Mouse (Mus musculus): ENCODE data around the gene Eif1b. TPM values are rescaled to one million over a fixed set of nuclear protein-coding genes. Genes with fewer than 3 reads are reported as not detected.
A peak's percentile ranks its signal among the peaks of the same experiment; 100 is the strongest.

Eif1b gene
- polyA plus RNA-seq, 1 experiment from 2014 or later = 64.4 TPM

DNA sequence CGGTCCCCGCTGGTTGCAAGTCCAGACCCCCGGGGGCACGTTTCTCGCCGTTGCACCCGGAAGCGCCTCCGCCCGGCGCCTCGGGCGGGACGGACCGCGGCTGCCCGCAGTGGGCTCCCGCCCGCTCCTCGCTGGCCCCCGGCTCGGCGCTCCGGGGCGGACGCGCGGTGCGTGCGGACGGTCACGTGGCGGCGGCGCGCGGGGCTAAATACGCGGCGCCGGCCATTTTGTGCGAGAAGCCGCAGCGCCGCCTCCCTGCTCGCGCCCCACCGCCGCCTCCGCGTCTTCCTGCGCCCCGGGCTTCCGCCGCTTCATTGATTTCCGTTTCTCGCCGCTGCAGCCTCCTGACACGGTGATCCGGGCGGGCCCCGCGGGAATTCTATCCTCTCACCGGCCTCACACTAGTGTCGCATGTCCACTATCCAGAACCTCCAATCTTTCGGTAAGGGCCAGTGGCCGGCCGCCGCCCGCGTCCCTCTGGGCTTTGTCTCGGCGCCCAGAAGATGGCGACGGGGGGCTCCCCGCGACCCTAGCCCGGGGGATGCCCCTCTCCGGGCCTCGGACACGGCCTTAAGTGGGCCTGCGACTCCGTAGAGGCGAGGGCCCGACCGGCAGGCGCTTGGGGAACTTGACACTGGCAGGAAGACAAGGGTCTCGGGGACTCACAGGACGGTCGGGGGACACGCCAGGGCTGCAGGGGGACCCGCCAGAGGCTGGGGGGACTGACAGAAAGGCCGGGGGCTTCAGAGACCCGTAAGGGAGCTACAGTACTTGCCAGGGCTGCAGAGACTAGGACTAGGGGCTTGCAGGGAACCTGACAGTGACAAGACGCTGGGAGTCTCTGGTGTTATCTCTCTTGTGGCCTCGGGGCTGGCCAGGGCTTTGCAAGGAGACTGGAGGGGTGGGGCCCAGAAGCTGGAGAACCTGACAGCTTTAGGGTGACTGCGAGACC, 644 bp downstream of the Eif1b start:
- H3K4me2 ChIP-seq = peak overlapping the region; percentile 96
- H3K36me3 ChIP-seq (replicated peaks) = peaks cover 28% of the 10 kb centered on the region
- H3K9ac ChIP-seq = peak overlapping the region; percentile 99
- under 1% methylated on average over 97 of the region's 97 CpGs for WGBS (ENCODE audit: insufficient replicate concordance)
- H3K9me3 ChIP-seq (replicated peaks) = no peaks in the 10 kb centered on the region
- peak overlapping the region; percentile 91 for H3K27ac ChIP-seq (replicated peaks)
- H3K4me1 ChIP-seq (replicated peaks) = peaks cover 22% of the 10 kb centered on the region
- peak overlapping the region; percentile 98 for H3K4me3 ChIP-seq (replicated peaks)
- ATAC-seq (ENCODE audit: insufficient read depth) = peak; percentile 89
- H3K27me3 ChIP-seq = no peaks in the 10 kb centered on the region

DNA sequence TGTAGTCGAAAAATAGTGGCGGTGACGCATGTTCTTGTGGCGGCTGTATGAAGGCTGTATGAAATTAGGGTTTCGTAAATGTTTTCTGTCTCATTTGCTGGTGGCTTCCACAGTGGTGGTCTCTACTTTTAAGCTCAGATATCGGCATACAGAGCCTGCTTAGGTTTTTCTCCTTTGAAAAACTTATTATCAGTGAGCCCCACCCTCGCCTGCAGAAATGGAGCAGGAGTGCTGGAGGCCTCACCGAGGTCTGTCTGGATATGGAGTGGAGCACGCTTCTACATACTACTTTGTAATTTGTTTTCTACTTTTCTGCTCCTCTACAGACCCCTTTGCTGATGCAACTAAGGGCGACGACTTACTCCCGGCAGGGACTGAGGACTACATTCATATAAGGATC, 1.7 kb downstream of the Eif1b start:
- WGBS (ENCODE audit: insufficient replicate concordance) = 52% methylated on average over 12 of the region's 12 CpGs
- peak overlapping the region; percentile 96 for H3K4me2 ChIP-seq
- H3K9ac ChIP-seq = peak overlapping the region; percentile 99
- peaks cover 22% of the 10 kb centered on the region for H3K4me1 ChIP-seq (replicated peaks)
- no peaks in the 10 kb centered on the region for H3K9me3 ChIP-seq (replicated peaks)
- peak overlapping the region; percentile 98 for H3K4me3 ChIP-seq (replicated peaks)
- H3K27ac ChIP-seq (replicated peaks) = peak overlapping the region; percentile 91
- no peak for ATAC-seq (ENCODE audit: insufficient read depth)
- peaks cover 28% of the 10 kb centered on the region for H3K36me3 ChIP-seq (replicated peaks)
- no peaks in the 10 kb centered on the region for H3K27me3 ChIP-seq

DNA sequence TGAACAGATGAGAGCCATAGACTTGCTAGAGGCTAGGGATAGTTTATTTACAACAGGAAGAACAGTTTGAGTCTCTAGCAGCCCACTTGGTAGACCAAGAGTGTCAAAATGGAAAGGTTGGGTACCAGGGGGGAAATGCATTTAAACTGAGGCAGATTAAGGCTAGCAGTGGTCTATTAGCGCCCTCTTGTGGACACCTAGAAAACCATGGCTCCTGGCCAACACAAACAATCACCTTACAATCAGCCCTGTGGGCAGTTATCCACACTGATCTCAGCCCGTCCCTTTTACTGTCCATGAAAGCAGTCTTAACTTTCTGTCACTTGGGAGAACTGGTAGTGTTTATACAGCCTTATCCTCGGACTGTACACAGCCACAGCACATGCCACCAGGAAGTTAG, 4.7 kb downstream of the Eif1b start:
- no peak overlapping the region for H3K4me3 ChIP-seq (replicated peaks)
- H3K9me3 ChIP-seq (replicated peaks) = no peaks in the 10 kb centered on the region
- no peak for ATAC-seq (ENCODE audit: insufficient read depth)
- 4% methylated on average over 3 of the region's 3 CpGs for WGBS (ENCODE audit: insufficient replicate concordance)
- peaks cover 21% of the 10 kb centered on the region for H3K4me1 ChIP-seq (replicated peaks)
- H3K4me2 ChIP-seq = no peak overlapping the region
- H3K9ac ChIP-seq = no peak overlapping the region
- H3K36me3 ChIP-seq (replicated peaks) = peaks cover 28% of the 10 kb centered on the region
- no peaks in the 10 kb centered on the region for H3K27me3 ChIP-seq
- H3K27ac ChIP-seq (replicated peaks) = no peak overlapping the region

GRCm38 (mm10) chr9:120497983-120498382, 6.0 kb downstream of the Eif1b start:
- H3K27ac ChIP-seq (replicated peaks) = no peak overlapping the region
- peaks cover 15% of the 10 kb centered on the region for H3K4me1 ChIP-seq (replicated peaks)
- H3K9me3 ChIP-seq (replicated peaks) = no peaks in the 10 kb centered on the region
- WGBS (ENCODE audit: insufficient replicate concordance) = 71% methylated on average over 5 of the region's 5 CpGs
- peaks cover 28% of the 10 kb centered on the region for H3K36me3 ChIP-seq (replicated peaks)
- no peak overlapping the region for H3K4me3 ChIP-seq (replicated peaks)
- no peak for ATAC-seq (ENCODE audit: insufficient read depth)
- no peak overlapping the region for H3K9ac ChIP-seq
- H3K4me2 ChIP-seq = no peak overlapping the region
- no peaks in the 10 kb centered on the region for H3K27me3 ChIP-seq

GRCm38 (mm10) chr9:120501191-120501902, 9.3 kb downstream of the Eif1b start:
- Histone ChIP-seq H3K36me3 (replicated peaks) (peaks cover 3% of the 10 kb centered on the region), H3K9ac (no peak overlapping the region), H3K9me3 (replicated peaks) (no peaks in the 10 kb centered on the region), H3K27ac (replicated peaks) (no peak overlapping the region), H3K27me3 (no peaks in the 10 kb centered on the region), H3K4me2 (no peak overlapping the region), H3K4me3 (replicated peaks) (no peak overlapping the region), H3K4me1 (replicated peaks) (no peaks in the 10 kb centered on the region)
- 27% methylated on average over 10 of the region's 10 CpGs for WGBS (ENCODE audit: insufficient replicate concordance)
- ATAC-seq (ENCODE audit: insufficient read depth) = no peak

DNA sequence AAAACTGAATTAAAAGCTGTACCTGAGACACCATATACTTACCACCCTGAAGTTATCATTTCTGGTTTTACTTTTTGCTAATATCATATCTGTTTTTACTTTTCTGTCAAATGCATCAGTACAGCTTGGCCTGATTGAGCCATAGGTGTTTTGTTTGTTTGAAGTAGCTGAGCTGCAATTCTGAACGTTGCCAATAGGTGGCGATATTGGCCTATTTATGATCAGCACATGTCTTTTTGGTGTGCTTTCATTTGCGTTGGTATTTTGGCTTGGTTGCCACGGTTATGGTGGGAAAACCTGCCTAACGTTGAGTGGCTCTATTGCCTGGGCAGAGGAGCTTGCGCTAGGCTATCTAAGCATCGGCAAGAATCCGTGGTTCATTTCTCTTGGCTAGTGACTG, 10.0 kb downstream of the Eif1b start:
- no peaks in the 10 kb centered on the region for H3K9me3 ChIP-seq (replicated peaks)
- H3K9ac ChIP-seq = no peak overlapping the region
- no peak for ATAC-seq (ENCODE audit: insufficient read depth)
- H3K27me3 ChIP-seq = no peaks in the 10 kb centered on the region
- H3K27ac ChIP-seq (replicated peaks) = no peak overlapping the region
- H3K4me1 ChIP-seq (replicated peaks) = no peaks in the 10 kb centered on the region
- H3K36me3 ChIP-seq (replicated peaks) = no peaks in the 10 kb centered on the region
- peak overlapping the region; percentile 18; the same call in 1 of the 2 replicates for H3K4me2 ChIP-seq
- WGBS (ENCODE audit: insufficient replicate concordance) = 3% methylated on average over 8 of the region's 8 CpGs
- H3K4me3 ChIP-seq (replicated peaks) = no peak overlapping the region

GRCm38 (mm10) chr9:120504423-120504822, 12.4 kb downstream of the Eif1b start:
- ATAC-seq (ENCODE audit: insufficient read depth) = no peak
- WGBS (ENCODE audit: insufficient replicate concordance) = 40% methylated on average over 2 of the region's 2 CpGs
- Histone ChIP-seq H3K36me3 (replicated peaks) (no peaks in the 10 kb centered on the region), H3K27ac (replicated peaks) (no peak overlapping the region), H3K4me2 (no peak overlapping the region), H3K4me3 (replicated peaks) (no peak overlapping the region), H3K9me3 (replicated peaks) (no peaks in the 10 kb centered on the region), H3K4me1 (replicated peaks) (no peaks in the 10 kb centered on the region), H3K27me3 (no peaks in the 10 kb centered on the region), H3K9ac (no peak overlapping the region)

- Histone ChIP-seq H3K4me1 (replicated peaks) (no peaks in the 10 kb centered on the region), H3K4me2 (no peak overlapping the region), H3K27me3 (no peaks in the 10 kb centered on the region), H3K9me3 (replicated peaks) (no peaks in the 10 kb centered on the region), H3K9ac (no peak overlapping the region), H3K4me3 (replicated peaks) (no peak overlapping the region), H3K27ac (replicated peaks) (no peak overlapping the region), H3K36me3 (replicated peaks) (no peaks in the 10 kb centered on the region)
- WGBS (ENCODE audit: insufficient replicate concordance) = 59% methylated on average over 3 of the region's 3 CpGs
- no peak for ATAC-seq (ENCODE audit: insufficient read depth)
These were observed 19.7 kb downstream of the Eif1b start for GRCm38 (mm10) chr9:120511781-120512180.

GRCm38 (mm10) chr9:120516720-120517119, 24.7 kb downstream of the Eif1b start:
- Histone ChIP-seq H3K4me3 (replicated peaks) (no peak overlapping the region), H3K4me2 (no peak overlapping the region), H3K27me3 (no peaks in the 10 kb centered on the region; the same call in 1 of the 2 replicates), H3K9ac (no peak overlapping the region), H3K4me1 (replicated peaks) (no peaks in the 10 kb centered on the region), H3K27ac (replicated peaks) (no peak overlapping the region), H3K9me3 (replicated peaks) (no peaks in the 10 kb centered on the region), H3K36me3 (replicated peaks) (no peaks in the 10 kb centered on the region)
- ATAC-seq (ENCODE audit: insufficient read depth) = no peak
- 18% methylated on average over 8 of the region's 8 CpGs for WGBS (ENCODE audit: insufficient replicate concordance)

DNA sequence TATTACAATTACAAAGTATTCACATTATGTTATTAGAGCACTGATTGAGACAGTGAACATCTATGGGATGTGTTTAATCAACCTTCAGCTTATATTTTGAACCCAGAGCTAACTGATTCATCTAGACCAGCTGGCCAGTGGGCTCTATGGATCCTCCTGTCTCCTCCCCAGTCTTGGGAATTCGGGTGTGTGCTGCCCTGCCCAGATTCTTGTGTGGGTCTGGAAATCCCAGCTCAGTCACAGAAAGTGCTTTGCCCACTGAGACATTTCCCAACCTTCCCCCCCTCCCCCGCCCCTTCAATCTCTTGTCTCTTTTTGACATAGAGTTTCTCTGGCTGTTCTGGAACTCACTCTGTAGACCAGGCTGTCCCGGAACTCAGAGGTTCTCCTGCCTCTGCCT, 26.9 kb downstream of the Eif1b start:
- no peak for ATAC-seq (ENCODE audit: insufficient read depth)
- no peaks in the 10 kb centered on the region for H3K36me3 ChIP-seq (replicated peaks)
- 58% methylated on average over 3 of the region's 3 CpGs for WGBS (ENCODE audit: insufficient replicate concordance)
- no peaks in the 10 kb centered on the region; the same call in 1 of the 2 replicates for H3K27me3 ChIP-seq
- H3K4me1 ChIP-seq (replicated peaks) = no peaks in the 10 kb centered on the region
- H3K9ac ChIP-seq = no peak overlapping the region
- no peak overlapping the region for H3K27ac ChIP-seq (replicated peaks)
- no peak overlapping the region for H3K4me3 ChIP-seq (replicated peaks)
- no peak overlapping the region for H3K4me2 ChIP-seq
- H3K9me3 ChIP-seq (replicated peaks) = no peaks in the 10 kb centered on the region

DNA sequence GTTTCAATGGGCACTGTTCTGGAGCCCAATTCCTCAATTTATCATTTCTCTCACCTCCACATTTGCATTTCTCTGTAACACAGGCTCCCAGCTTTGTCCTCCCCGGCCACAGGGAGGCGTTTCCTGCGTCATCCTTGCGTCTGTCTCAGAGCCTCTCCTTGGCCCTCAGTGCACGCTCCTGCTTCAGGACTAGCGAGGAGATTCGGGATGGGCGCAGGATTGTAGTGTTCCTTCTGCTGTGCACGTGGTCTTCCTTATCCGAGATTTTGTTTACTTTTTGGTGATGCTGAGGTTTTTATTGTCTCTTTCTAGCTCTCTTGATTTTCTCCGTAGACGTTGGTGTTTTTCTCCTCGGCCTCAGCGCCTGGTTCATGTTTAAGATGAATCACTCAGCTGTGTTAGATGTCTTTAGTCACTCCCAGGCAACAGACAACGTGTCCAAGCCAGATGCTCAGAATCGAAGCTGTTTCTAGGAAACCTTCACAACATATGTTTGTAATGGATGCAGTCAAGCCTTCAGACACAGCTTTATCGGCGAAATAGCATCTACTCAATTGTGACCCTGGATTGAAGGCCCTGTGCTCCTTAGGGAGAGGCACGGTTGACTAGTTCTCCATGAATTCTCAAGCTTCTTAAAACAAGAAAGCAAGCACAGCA, 27.6 kb downstream of the Eif1b start:
- 60% methylated on average over 19 of the region's 19 CpGs for WGBS (ENCODE audit: insufficient replicate concordance)
- no peak for ATAC-seq (ENCODE audit: insufficient read depth)
- no peak overlapping the region for H3K27ac ChIP-seq (replicated peaks)

More for the DNA sequence above, 27.6 kb downstream of the Eif1b start:
- Histone ChIP-seq H3K9me3 (replicated peaks) (no peaks in the 10 kb centered on the region), H3K4me1 (replicated peaks) (no peaks in the 10 kb centered on the region), H3K27me3 (no peaks in the 10 kb centered on the region; the same call in 1 of the 2 replicates), H3K36me3 (replicated peaks) (no peaks in the 10 kb centered on the region), H3K9ac (no peak overlapping the region), H3K4me3 (replicated peaks) (no peak overlapping the region), H3K4me2 (no peak overlapping the region)

All from liver, embryonic 15.5 days (tissue).